Mouse (Mus musculus): ENCODE measurements around the gene Ap3m1.

DNA sequence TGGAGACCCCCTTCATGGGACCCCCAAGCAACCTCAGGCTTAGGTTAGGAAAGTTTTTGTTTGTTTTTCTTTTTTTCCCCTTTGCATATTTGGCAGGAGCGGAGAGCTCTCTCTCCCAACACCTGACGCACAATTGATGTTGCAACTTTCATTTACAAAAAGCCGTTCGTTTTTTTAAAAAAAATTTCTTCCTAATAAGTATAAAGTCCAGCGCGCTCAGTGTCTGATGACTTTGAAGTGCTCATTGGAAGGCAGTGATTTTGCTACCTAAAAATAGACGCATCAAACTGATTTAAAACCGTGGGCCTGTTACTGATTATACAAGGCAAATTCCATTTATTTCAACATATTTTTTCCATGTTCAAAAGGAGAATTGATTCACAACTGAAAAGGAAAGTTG is 843 bp upstream of the Ap3m1 start:
- TF ChIP-seq MAX (IDR thresholded peaks at IDR 0.05; ENCODE audit: low read depth) (no peak), POLR2A (IDR thresholded peaks at IDR 0.05; ENCODE audit: insufficient read length, low read depth) (no peak), MYOG (IDR thresholded peaks at IDR 0.05; ENCODE audit: control insufficient read depth in 1 of 3, insufficient read depth in 1 of 3, insufficient read length in 2 of 3, low read depth in 2 of 3) (no peak), E2F4 (IDR thresholded peaks at IDR 0.05; ENCODE audit: insufficient read depth) (no peak), MYOD1 (IDR thresholded peaks at IDR 0.05; ENCODE audit: control insufficient read depth in 1 of 3, insufficient read length in 2 of 3, low read depth in 2 of 3) (no peak), POLR2AphosphoS2 (IDR thresholded peaks at IDR 0.05; ENCODE audit: insufficient read length, low read depth) (no peak), CEBPB (IDR thresholded peaks at IDR 0.05; ENCODE audit: insufficient read depth, poor library complexity, severe bottlenecking) (no peak), USF1 (IDR thresholded peaks at IDR 0.05; ENCODE audit: low read depth) (no peak), TCF12 (IDR thresholded peaks at IDR 0.05; ENCODE audit: insufficient read depth, poor library complexity, severe bottlenecking) (no peak)

Measured in myocyte (in vitro differentiated cells).